Mouse (Mus musculus) ES-E14 (cell line): ENCODE measurements around the gene Plch2. TPM values are rescaled to one million over a fixed set of nuclear protein-coding genes. Genes with fewer than 3 reads are reported as not detected.

ENCODE experiments used
- DNase-seq: peaks from one replicate; pipeline ENCODE4 v3.0.0-alpha.2; 2013; ENCODE audit warnings: low read depth, low spot score
- H3K27ac ChIP-seq: 2 replicates; pipeline ENCODE4 v1.5.1; 2012; ENCODE audit warnings: low read depth, mild to moderate bottlenecking, low read length, moderate library complexity, mixed read lengths; ENCODE audit not compliant: poor library complexity, insufficient read depth, severe bottlenecking
- H3K36me3 ChIP-seq: 2 replicates; pipeline ENCODE4 v1.6.1; 2012; ENCODE audit warnings: mild to moderate bottlenecking, low read length, moderate library complexity, mixed read lengths; ENCODE audit not compliant: control insufficient read depth, poor library complexity, insufficient read depth, severe bottlenecking
- H3K4me1 ChIP-seq, 2 experiments: fragments of 150-350 bp in 1 of 2; sonication (generic) in 1 of 2; 2 replicates each; pipeline ENCODE4 v1.6.1; 2012; ENCODE audit warnings: low read length in 2 of 2, mild to moderate bottlenecking in 1 of 2, mixed read lengths in 1 of 2; ENCODE audit not compliant: control insufficient read depth in 2 of 2, insufficient read depth in 2 of 2, poor library complexity in 1 of 2
- H3K4me3 ChIP-seq, 2 experiments: fragments of 150-350 bp in 1 of 2; sonication (generic) in 1 of 2; 2 replicates each; pipeline ENCODE4 v1.5.1; 2012; ENCODE audit warnings: low read length in 2 of 2, low read depth in 1 of 2, mild to moderate bottlenecking in 1 of 2, mixed read lengths in 1 of 2; ENCODE audit not compliant: insufficient read depth in 1 of 2, poor library complexity in 1 of 2, severe bottlenecking in 1 of 2
- H3K9ac ChIP-seq: 2 replicates; pipeline ENCODE4 v1.6.1; 2012; ENCODE audit warnings: low read depth, mild to moderate bottlenecking, low read length, mixed read lengths; ENCODE audit not compliant: poor library complexity, insufficient read depth, severe bottlenecking
- H3K9me3 ChIP-seq: fragments of 150-350 bp; sonication (generic); 2 replicates; pipeline ENCODE4 v1.6.1; 2012; ENCODE audit warnings: low read depth, mild to moderate bottlenecking, low read length; ENCODE audit not compliant: control insufficient read depth, insufficient read depth
- CHD2 ChIP-seq: IDR thresholded peaks from 2 replicates; pipeline ENCODE4 v1.6.1; 2014; ENCODE audit warnings: mild to moderate bottlenecking, low read depth, low read length, inconsistent platforms
- HCFC1 ChIP-seq: IDR thresholded peaks from 2 replicates; pipeline ENCODE4 v1.6.1; 2012; ENCODE audit warnings: low read length, inconsistent platforms, borderline replicate concordance; ENCODE audit not compliant: insufficient read depth
- MAFK ChIP-seq: IDR thresholded peaks from 2 replicates; pipeline ENCODE4 v1.6.1; 2014; ENCODE audit warnings: mild to moderate bottlenecking, low read depth, low read length, inconsistent platforms; ENCODE audit not compliant: insufficient read depth
- ZC3H11A ChIP-seq: IDR thresholded peaks from 2 replicates; pipeline ENCODE4 v1.6.1; 2012; ENCODE audit warnings: low read depth, mild to moderate bottlenecking, inconsistent platforms, low read length, borderline replicate concordance
- ZNF384 ChIP-seq: IDR thresholded peaks from 2 replicates; pipeline ENCODE4 v1.6.1; 2012; ENCODE audit warnings: low read depth, low read length, inconsistent platforms
- in situ Hi-C, 2 experiments: fragments of 600-800 bp; cut with MboI; formaldehyde crosslinking; loops; one replicate each; pipeline ENCODE4 v1.15.1; 2025; ENCODE audit warnings: low sequenced_read_pairs in 2 of 2, inconsistent platforms in 1 of 2; ENCODE audit not compliant: unreplicated experiment in 2 of 2
- total RNA-seq: library from RNA; depleted of rRNA; stranded (reverse); fragments of 300-350 nt; gene quantifications from 2 replicates; pipeline ENCODE4 v1.2.3, GENCODE M21; 2012

The Plch2 gene
- total RNA-seq, 1 experiment = 0.94 TPM

DNA sequence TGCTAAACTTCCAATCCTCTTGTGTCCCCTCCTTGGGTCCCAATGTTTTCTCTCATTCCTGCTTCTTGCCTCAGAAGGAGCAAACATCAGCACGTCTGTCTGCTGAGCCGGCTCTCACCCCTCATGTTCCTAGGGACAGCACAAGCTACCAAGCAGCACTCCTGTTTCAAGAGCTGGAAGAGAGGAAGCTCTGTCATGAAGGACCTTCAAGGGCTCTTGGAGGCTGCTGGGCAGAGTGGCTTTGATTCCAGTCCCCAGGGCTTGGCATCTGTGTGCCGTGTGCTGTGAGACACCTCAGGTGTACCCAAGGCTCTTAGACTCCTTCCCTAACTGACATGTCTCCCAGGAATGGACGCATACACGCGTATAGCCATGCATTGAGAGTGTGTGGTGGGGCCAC is 75.5 kb downstream of the Plch2 start:
- Histone ChIP-seq H3K9me3 (no peaks in the 10 kb centered on the region), H3K4me3 (no peak overlapping the region), H3K36me3 (peaks cover 51% of the 10 kb centered on the region), H3K27ac (no peak overlapping the region), H3K9ac (no peak overlapping the region), H3K4me1 (peaks cover 0 to 17% of the 10 kb centered on the region in 2 experiments; a peak in 2 of 4 replicates)
- in situ Hi-C loops = no loop called here
- no peak for DNase-seq
- TF ChIP-seq CHD2 = no peak
- TF ChIP-seq HCFC1 = no peak
- TF ChIP-seq MAFK = no peak
- TF ChIP-seq ZNF384 = no peak

DNA sequence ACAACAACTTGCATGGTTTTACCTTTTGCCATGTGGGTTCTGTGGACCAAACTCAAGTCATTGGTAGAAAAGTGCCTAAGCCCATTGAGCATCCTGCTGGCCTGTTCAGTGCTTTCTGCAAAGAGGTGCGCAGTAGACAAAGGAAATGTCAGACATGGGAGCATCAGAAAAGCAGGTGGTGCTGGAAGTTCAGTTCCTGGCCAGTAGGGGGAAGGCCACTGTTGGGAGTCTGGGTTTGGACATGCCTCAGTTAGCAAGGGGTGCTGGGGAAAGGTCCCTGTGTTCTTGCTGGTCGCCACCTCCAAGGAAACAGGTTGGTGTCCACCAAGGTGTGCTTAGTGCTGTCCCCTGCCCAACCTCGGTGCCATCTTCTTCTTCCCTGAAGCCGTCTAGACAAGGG is 76.5 kb downstream of the Plch2 start:
- Histone ChIP-seq H3K36me3 (peaks cover 59% of the 10 kb centered on the region), H3K27ac (no peak overlapping the region), H3K9me3 (no peaks in the 10 kb centered on the region), H3K4me1 (peaks cover 0 to 7% of the 10 kb centered on the region in 2 experiments; a peak in 2 of 4 replicates), H3K4me3 (no peak overlapping the region), H3K9ac (no peak overlapping the region)
- in situ Hi-C loops = no loop called here
- no peak for DNase-seq
- no peak for TF ChIP-seq HCFC1

DNA sequence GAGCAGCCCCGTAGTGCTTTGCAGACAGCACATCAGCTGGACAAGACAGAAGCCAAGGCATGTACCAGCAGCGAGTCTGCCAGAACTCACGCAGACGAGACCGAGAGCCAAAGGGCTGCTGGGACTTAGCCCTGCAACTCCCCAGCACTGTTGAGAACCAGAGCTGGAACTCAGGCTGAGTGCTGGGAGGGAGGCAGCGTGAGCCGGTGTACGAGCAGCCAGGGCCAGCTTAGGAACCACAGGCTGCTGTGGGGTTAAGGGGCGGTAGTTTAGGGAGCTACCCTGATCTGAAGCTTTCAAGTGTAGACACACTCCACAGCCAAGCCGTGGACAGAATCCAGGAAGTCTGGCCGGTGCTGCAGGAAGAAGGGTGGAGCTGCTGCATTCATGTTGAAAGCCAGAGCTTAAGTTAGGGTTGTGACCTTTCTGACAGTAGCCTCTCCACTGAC is 82.4 kb downstream of the Plch2 start:
- DNase-seq = no peak
- TF ChIP-seq MAFK (no peak), ZNF384 (no peak), HCFC1 (no peak), ZC3H11A (no peak), CHD2 (no peak)
- H3K27ac ChIP-seq = no peak overlapping the region
- H3K9me3 ChIP-seq = 0 out of 2 replicates have a peak, but pooled peaks cover 2% of the 10 kb centered on the region
- in situ Hi-C loops = no loop called here
- no peak overlapping the region for H3K4me3 ChIP-seq
- no peaks in the 10 kb centered on the region; a peak in 1 of 4 replicates for H3K4me1 ChIP-seq
- H3K36me3 ChIP-seq = peaks cover 97% of the 10 kb centered on the region
- no peak overlapping the region for H3K9ac ChIP-seq

DNA sequence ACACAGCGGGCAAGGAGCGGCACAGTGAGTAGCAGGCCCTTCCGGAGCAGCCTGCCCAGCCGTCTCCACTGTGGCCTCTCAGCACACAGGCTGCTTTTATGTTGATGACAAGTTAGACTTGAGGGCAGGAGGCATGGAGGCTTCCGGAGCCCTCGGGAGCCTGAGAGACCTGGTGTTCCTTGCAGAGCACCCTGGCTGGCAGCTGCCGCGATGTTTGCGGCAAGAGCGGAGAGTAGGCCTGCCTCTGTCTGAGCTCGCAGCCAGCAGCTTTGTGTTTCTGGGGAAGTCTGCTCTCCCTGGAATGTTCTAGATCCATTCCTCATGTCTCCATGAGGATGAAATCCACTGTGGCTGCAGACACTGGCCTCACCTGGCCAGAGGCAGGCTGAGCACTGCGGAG is 84.0 kb downstream of the Plch2 start:
- H3K36me3 ChIP-seq = peaks cover 87% of the 10 kb centered on the region

DNA sequence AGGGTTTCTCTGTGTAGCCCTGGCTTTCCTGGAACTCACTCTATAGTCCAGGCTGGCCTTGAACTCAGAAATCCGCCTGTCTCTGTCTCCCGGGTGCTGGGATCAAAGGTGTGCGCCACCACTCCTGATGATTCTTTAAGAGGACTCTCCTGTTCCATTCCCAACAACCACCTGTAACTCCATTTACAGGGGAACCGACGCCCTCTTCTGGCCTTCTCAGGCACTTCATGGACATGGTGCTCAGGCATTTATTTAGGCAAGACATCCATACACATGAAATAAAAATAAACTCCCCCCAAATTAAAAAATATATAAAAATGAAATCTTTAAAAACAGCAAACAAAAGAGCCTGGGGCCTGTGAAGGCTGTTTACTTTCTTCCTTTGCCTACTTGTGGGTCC is 89.4 kb downstream of the Plch2 start:
- Histone ChIP-seq H3K36me3 (peaks cover 41% of the 10 kb centered on the region), H3K9ac (no peak overlapping the region), H3K4me1 (no peaks in the 10 kb centered on the region), H3K4me3 (no peak overlapping the region), H3K9me3 (0 out of 2 replicates have a peak, but pooled peaks cover 2% of the 10 kb centered on the region), H3K27ac (no peak overlapping the region)
- no peak for DNase-seq
- in situ Hi-C loops = no loop called here
- no peak for TF ChIP-seq ZC3H11A
- TF ChIP-seq ZNF384 = 0 out of 2 replicates have a peak, but pooled peaks have one; percentile 35
- no peak for TF ChIP-seq HCFC1

More for the DNA sequence above, 84.0 kb downstream of the Plch2 start:
- Histone ChIP-seq H3K9ac (no peak overlapping the region), H3K27ac (no peak overlapping the region), H3K4me3 (no peak overlapping the region), H3K4me1 (no peaks in the 10 kb centered on the region; a peak in 1 of 4 replicates), H3K9me3 (0 out of 2 replicates have a peak, but pooled peaks cover 2% of the 10 kb centered on the region)
- in situ Hi-C loops = no loop called here
- no peak for DNase-seq
- no peak for TF ChIP-seq HCFC1
- no peak for TF ChIP-seq ZNF384
- TF ChIP-seq CHD2 = no peak
- TF ChIP-seq ZC3H11A = no peak
- no peak for TF ChIP-seq MAFK
